Mouse (Mus musculus): Measurements from ENCODE around the gene Focad. TPM values are rescaled to one million over a fixed set of nuclear protein-coding genes. Genes with fewer than 3 reads are reported as not detected.
A peak's percentile ranks its signal among the peaks of the same experiment; 100 is the strongest.

The Focad gene
- polyA plus RNA-seq, 1 experiment from 2014 or later, result 18.6 TPM

GRCm38 (mm10) chr4:88438326-88438989, 344.0 kb downstream of the Focad start, which contains the start of gene Hacd4:
Gene Hacd4, minus strand, starts transcription at chr4:88438928.
- peak within 1 kb of the TSS; percentile 44 for H3K4me3 ChIP-seq (ENCODE audit: low read depth, low read length)
- no peaks in the 10 kb centered on the region for H3K27me3 ChIP-seq (replicated peaks; ENCODE audit: control insufficient read depth, insufficient read depth, low read length)
- peaks cover 24% of the 10 kb centered on the region for H3K4me1 ChIP-seq (ENCODE audit: control insufficient read depth, insufficient read depth, low read length)
- no peaks in the 10 kb centered on the region for H3K36me3 ChIP-seq (ENCODE audit: control insufficient read depth, insufficient read depth, low read length)
- peak within 1 kb of the TSS; percentile 65 for H3K9ac ChIP-seq (ENCODE audit: low read depth, low read length)
- ATAC-seq (ENCODE audit: low read depth) (peak; percentile 92), DNase-seq (ENCODE audit: low spot score) (peak; percentile 70)
- H3K4me2 ChIP-seq (ENCODE audit: low read depth, low read length), result peak within 1 kb of the TSS; percentile 79
- H3K9me3 ChIP-seq (ENCODE audit: control insufficient read depth, low read length), result no peaks in the 10 kb centered on the region
- 4% methylated on average over 13 of the region's 14 CpGs for WGBS
- peak within 1 kb of the TSS; percentile 61 for H3K27ac ChIP-seq (replicated peaks; ENCODE audit: low read depth, low read length)

DNA sequence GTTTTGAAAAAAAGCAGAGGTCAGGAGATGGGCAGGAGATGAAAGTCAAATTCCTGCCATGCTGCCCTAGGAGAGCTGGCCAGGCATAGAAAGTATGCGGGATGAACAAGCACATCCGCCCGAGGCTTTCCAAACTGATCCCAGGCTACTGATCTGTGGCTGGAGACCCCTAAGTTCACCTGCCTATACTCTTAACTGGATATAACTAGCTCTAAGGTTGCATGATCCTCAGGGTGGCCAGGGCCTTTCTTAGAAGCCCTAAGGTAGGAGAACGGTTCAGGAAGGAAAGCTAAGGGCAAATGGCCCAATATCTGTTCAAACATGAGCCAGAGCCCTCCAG, 344.5 kb downstream of the Focad start:
- 0 out of 2 replicates have a peak, but pooled peaks have one; percentile 44 for ATAC-seq (ENCODE audit: low read depth)
- H3K27me3 ChIP-seq (replicated peaks; ENCODE audit: control insufficient read depth, insufficient read depth, low read length), result no peaks in the 10 kb centered on the region
- H3K27ac ChIP-seq (replicated peaks; ENCODE audit: low read depth, low read length), result 0 out of 2 replicates have a peak overlapping the region, but pooled peaks have one; percentile 28

GRCm38 (mm10) chr4:88439669-88440123, 345.3 kb downstream of the Focad start:
- ATAC-seq (ENCODE audit: low read depth) (no peak), DNase-seq (ENCODE audit: low spot score) (no peak)
- H3K4me2 ChIP-seq (ENCODE audit: low read depth, low read length), result no peak overlapping the region
- WGBS, result 76% methylated on average over 6 of the region's 6 CpGs
- H3K9me3 ChIP-seq (ENCODE audit: control insufficient read depth, low read length), result no peaks in the 10 kb centered on the region
- H3K4me1 ChIP-seq (ENCODE audit: control insufficient read depth, insufficient read depth, low read length), result peaks cover 24% of the 10 kb centered on the region
- H3K36me3 ChIP-seq (ENCODE audit: control insufficient read depth, insufficient read depth, low read length), result no peaks in the 10 kb centered on the region
- no peak overlapping the region for H3K27ac ChIP-seq (replicated peaks; ENCODE audit: low read depth, low read length)
- H3K9ac ChIP-seq (ENCODE audit: low read depth, low read length), result no peak overlapping the region
- H3K27me3 ChIP-seq (replicated peaks; ENCODE audit: control insufficient read depth, insufficient read depth, low read length), result no peaks in the 10 kb centered on the region
- H3K4me3 ChIP-seq (ENCODE audit: low read depth, low read length), result no peak overlapping the region

More for the DNA sequence above, 344.5 kb downstream of the Focad start:
- Histone ChIP-seq H3K9ac (ENCODE audit: low read depth, low read length) (peak overlapping the region; percentile 65), H3K4me2 (ENCODE audit: low read depth, low read length) (peak overlapping the region; percentile 79), H3K4me3 (ENCODE audit: low read depth, low read length) (peak overlapping the region; percentile 44), H3K36me3 (ENCODE audit: control insufficient read depth, insufficient read depth, low read length) (no peaks in the 10 kb centered on the region), H3K4me1 (ENCODE audit: control insufficient read depth, insufficient read depth, low read length) (peaks cover 24% of the 10 kb centered on the region), H3K9me3 (ENCODE audit: control insufficient read depth, low read length) (no peaks in the 10 kb centered on the region)
- WGBS, result 10% methylated on average over 4 of the region's 4 CpGs
- no peak for DNase-seq (ENCODE audit: low spot score)

GRCm38 (mm10) chr4:88440814-88441213, 346.4 kb downstream of the Focad start:
- H3K9me3 ChIP-seq (ENCODE audit: control insufficient read depth, low read length), result no peaks in the 10 kb centered on the region
- ATAC-seq (ENCODE audit: low read depth), result no peak
- WGBS, result 91% methylated on average over 7 of the region's 7 CpGs

DNA sequence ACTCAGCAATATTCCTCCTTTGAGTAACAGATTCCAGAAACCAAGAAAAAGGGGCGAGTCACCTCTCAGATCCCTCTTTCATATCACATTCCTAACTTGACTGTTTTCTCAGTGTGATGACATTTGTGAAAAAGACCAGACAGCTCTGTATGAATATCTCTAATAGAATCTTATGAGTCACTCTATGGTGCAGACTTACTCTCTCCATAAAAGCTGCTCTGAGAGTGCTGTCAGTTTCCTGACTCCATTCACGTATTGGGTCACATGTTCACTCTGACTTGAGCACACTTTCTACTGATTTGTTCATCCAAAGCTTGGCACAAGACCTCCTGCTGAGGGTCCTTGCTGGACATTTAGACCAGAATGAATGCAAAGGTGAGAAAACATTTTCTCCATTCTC, 354.5 kb downstream of the Focad start:
- Histone ChIP-seq H3K4me3 (ENCODE audit: low read depth, low read length) (no peak overlapping the region), H3K27me3 (replicated peaks; ENCODE audit: control insufficient read depth, insufficient read depth, low read length) (no peaks in the 10 kb centered on the region), H3K4me1 (ENCODE audit: control insufficient read depth, insufficient read depth, low read length) (no peaks in the 10 kb centered on the region), H3K27ac (replicated peaks; ENCODE audit: low read depth, low read length) (no peak overlapping the region), H3K36me3 (ENCODE audit: control insufficient read depth, insufficient read depth, low read length) (no peaks in the 10 kb centered on the region), H3K9me3 (ENCODE audit: control insufficient read depth, low read length) (no peaks in the 10 kb centered on the region), H3K9ac (ENCODE audit: low read depth, low read length) (no peak overlapping the region), H3K4me2 (ENCODE audit: low read depth, low read length) (no peak overlapping the region)
- DNase-seq (ENCODE audit: low spot score), result no peak
- 61% methylated on average over 2 of the region's 2 CpGs for WGBS
- ATAC-seq (ENCODE audit: low read depth), result no peak

More at GRCm38 (mm10) chr4:88440814-88441213, 346.4 kb downstream of the Focad start:
- no peaks in the 10 kb centered on the region for H3K36me3 ChIP-seq (ENCODE audit: control insufficient read depth, insufficient read depth, low read length)
- no peak overlapping the region for H3K9ac ChIP-seq (ENCODE audit: low read depth, low read length)
- H3K4me2 ChIP-seq (ENCODE audit: low read depth, low read length), result no peak overlapping the region
- no peaks in the 10 kb centered on the region for H3K27me3 ChIP-seq (replicated peaks; ENCODE audit: control insufficient read depth, insufficient read depth, low read length)
- H3K4me3 ChIP-seq (ENCODE audit: low read depth, low read length), result no peak overlapping the region
- peaks cover 24% of the 10 kb centered on the region for H3K4me1 ChIP-seq (ENCODE audit: control insufficient read depth, insufficient read depth, low read length)
- DNase-seq (ENCODE audit: low spot score), result no peak
- no peak overlapping the region for H3K27ac ChIP-seq (replicated peaks; ENCODE audit: low read depth, low read length)

GRCm38 (mm10) chr4:88450087-88450765, 355.8 kb downstream of the Focad start:
- H3K9me3 ChIP-seq (ENCODE audit: control insufficient read depth, low read length), result no peaks in the 10 kb centered on the region
- no peaks in the 10 kb centered on the region for H3K27me3 ChIP-seq (replicated peaks; ENCODE audit: control insufficient read depth, insufficient read depth, low read length)
- no peak for ATAC-seq (ENCODE audit: low read depth)
- no peak overlapping the region for H3K9ac ChIP-seq (ENCODE audit: low read depth, low read length)
- WGBS, result 92% methylated on average over 1 of the region's 1 CpGs
- no peak for DNase-seq (ENCODE audit: low spot score)
- H3K4me1 ChIP-seq (ENCODE audit: control insufficient read depth, insufficient read depth, low read length), result no peaks in the 10 kb centered on the region
- H3K4me2 ChIP-seq (ENCODE audit: low read depth, low read length), result no peak overlapping the region
- H3K4me3 ChIP-seq (ENCODE audit: low read depth, low read length), result no peak overlapping the region
- H3K36me3 ChIP-seq (ENCODE audit: control insufficient read depth, insufficient read depth, low read length), result no peaks in the 10 kb centered on the region
- no peak overlapping the region for H3K27ac ChIP-seq (replicated peaks; ENCODE audit: low read depth, low read length)

DNA sequence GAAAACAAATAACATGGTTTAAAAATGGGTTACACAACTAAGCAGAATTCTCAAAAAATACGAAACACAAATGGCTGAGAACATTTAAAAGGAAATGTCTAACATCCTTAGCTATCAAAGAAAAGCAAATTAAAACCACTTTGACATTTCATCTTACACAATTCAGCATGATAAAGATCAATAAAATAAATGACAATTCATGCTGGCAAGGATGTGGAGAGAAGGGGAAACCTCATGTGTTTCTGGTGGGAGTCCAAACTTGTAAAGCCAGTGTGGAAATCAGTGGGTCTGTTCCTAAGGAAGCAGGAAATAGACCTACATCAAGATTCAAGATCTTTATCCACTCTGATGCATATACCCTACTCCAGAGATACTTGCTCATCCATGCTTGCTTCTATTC, 363.7 kb downstream of the Focad start:
- peaks cover 3% of the 10 kb centered on the region; the same call in 1 of the 2 replicates for H3K4me1 ChIP-seq (ENCODE audit: control insufficient read depth, insufficient read depth, low read length)
- ATAC-seq (ENCODE audit: low read depth) (no peak), DNase-seq (ENCODE audit: low spot score) (no peak)
- H3K9me3 ChIP-seq (ENCODE audit: control insufficient read depth, low read length), result no peaks in the 10 kb centered on the region
- 70% methylated on average over 1 of the region's 1 CpGs for WGBS
- H3K27me3 ChIP-seq (replicated peaks; ENCODE audit: control insufficient read depth, insufficient read depth, low read length), result no peaks in the 10 kb centered on the region
- no peak overlapping the region for H3K4me2 ChIP-seq (ENCODE audit: low read depth, low read length)
- H3K27ac ChIP-seq (replicated peaks; ENCODE audit: low read depth, low read length), result no peak overlapping the region
- no peak overlapping the region for H3K9ac ChIP-seq (ENCODE audit: low read depth, low read length)
- H3K4me3 ChIP-seq (ENCODE audit: low read depth, low read length), result no peak overlapping the region
- no peaks in the 10 kb centered on the region for H3K36me3 ChIP-seq (ENCODE audit: control insufficient read depth, insufficient read depth, low read length)

- Histone ChIP-seq H3K27ac (replicated peaks; ENCODE audit: low read depth, low read length) (no peak overlapping the region), H3K9ac (ENCODE audit: low read depth, low read length) (no peak overlapping the region), H3K4me2 (ENCODE audit: low read depth, low read length) (no peak overlapping the region), H3K36me3 (ENCODE audit: control insufficient read depth, insufficient read depth, low read length) (no peaks in the 10 kb centered on the region), H3K4me1 (ENCODE audit: control insufficient read depth, insufficient read depth, low read length) (peaks cover 6% of the 10 kb centered on the region; the same call in 1 of the 2 replicates), H3K9me3 (ENCODE audit: control insufficient read depth, low read length) (no peaks in the 10 kb centered on the region), H3K4me3 (ENCODE audit: low read depth, low read length) (no peak overlapping the region), H3K27me3 (replicated peaks; ENCODE audit: control insufficient read depth, insufficient read depth, low read length) (no peaks in the 10 kb centered on the region)
- DNase-seq (ENCODE audit: low spot score), result no peak
- no peak for ATAC-seq (ENCODE audit: low read depth)
- 63% methylated on average over 2 of the region's 2 CpGs for WGBS
These were observed 364.2 kb downstream of the Focad start for GRCm38 (mm10) chr4:88458673-88459072.
